Mouse (Mus musculus): ENCODE measurements around the gene Olfr497. TPM values are rescaled to one million over a fixed set of nuclear protein-coding genes. Genes with fewer than 3 reads are reported as not detected.

Olfr497 gene
- not detected for total RNA-seq (2021)
- long read RNA-seq, experiment 1 = 0 reads
- long read RNA-seq, experiment 2 = 0 reads

DNA sequence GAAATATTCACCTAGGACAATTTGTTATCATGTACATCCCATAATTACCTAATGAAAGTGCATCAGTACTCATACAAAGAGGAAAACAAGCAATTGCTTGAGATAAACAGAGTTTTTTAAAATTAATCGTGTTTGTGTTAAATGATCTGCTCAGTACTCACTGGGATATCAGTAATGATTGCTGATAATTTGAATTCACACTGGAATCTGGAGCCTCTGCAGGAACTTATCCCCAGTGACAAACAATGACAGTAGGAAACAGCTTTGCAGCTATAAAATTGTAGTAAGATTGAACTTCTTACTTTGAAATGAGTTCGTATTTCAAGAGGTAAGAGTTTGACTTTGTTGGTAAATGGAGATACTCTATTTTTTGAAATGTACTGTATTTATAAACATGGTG, at the start of gene Olfr497:
TSS of gene Olfr497 (plus strand) at position 301 of the 400 bp plus-strand sequence.
- no peak for DNase-seq (ENCODE audit: extremely low spot score in 1 of 2, low spot score in 2 of 2)
- H3K4me3 ChIP-seq = no peak within 1 kb of the TSS
- no peak within 1 kb of the TSS for H3K27ac ChIP-seq
- TF ChIP-seq CTCF (IDR thresholded peaks at IDR 0.05) = no peak
- intact Hi-C loops (cut with DNase I) = no loop called here

DNA sequence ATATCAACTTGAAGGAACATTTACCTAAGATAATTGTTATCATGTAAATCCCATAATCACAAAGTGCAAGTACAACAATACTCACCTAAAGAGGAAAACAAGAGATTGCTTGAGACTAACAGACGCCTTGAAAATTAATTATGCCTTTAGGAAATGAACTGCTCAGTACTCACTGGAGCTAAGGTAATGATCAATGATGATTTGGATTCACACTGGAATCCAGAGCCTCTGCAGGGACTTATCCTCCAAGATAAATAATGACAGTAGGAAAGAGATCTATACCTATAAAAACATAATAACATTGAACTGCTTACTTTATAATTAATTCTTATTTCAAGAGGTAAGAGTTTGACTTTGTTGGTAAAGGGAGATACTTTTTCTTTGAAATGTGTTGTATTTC, 27.4 kb upstream of the Olfr497 start, which contains the start of gene Olfr495:
TSS of gene Olfr495 (plus strand) at position 301 of the 400 bp plus-strand sequence.
- no peak for DNase-seq (ENCODE audit: extremely low spot score in 1 of 2, low spot score in 2 of 2)
- no peak for TF ChIP-seq CTCF (IDR thresholded peaks at IDR 0.05)
- no peak within 1 kb of the TSS for H3K27ac ChIP-seq
- H3K4me3 ChIP-seq = no peak within 1 kb of the TSS
- intact Hi-C loops (cut with DNase I) = no loop called here

DNA sequence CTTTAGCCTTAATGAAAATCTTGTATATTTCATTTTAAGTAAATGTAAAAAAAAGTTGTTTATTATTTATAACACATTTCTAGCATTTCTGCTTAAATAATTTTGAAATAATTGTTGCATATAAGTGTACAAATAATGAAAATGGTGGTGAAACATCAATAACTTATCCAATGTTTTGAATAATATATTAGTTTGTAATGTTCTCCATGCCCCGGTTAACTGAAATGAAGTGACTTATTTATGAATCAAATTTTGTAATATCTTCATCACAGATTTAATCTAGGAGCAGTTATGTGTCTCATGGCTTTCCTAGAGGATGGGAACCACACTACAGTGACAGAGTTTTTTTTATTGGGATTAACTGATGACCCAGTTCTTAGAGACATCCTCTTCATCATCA, 44.8 kb downstream of the Olfr497 start, which contains the start of gene Olfr498:
TSS of gene Olfr498 (plus strand) at position 301 of the 400 bp plus-strand sequence.
- Histone ChIP-seq H3K27ac (no peak within 1 kb of the TSS), H3K4me3 (no peak within 1 kb of the TSS)
- intact Hi-C loops (cut with DNase I) = no loop called here
- TF ChIP-seq CTCF (IDR thresholded peaks at IDR 0.05) = no peak
- no peak for DNase-seq (ENCODE audit: extremely low spot score in 1 of 2, low spot score in 2 of 2)

Other genes starting within 250 kb of the Olfr497 start
- gene Olfr486, start 247.7 kb upstream of the Olfr497 start, total RNA-seq (2021) = not detected
- not detected for gene Olfr487, start 205.8 kb upstream of the Olfr497 start, total RNA-seq (2021)
- gene Olfr488, start 162.1 kb upstream of the Olfr497 start, total RNA-seq (2021) = not detected
- not detected for gene Olfr490, start 131.5 kb upstream of the Olfr497 start, total RNA-seq (2021)
- not detected for gene Olfr491, start 107.0 kb upstream of the Olfr497 start, total RNA-seq (2021)
- gene Olfr492, start 96.7 kb upstream of the Olfr497 start, total RNA-seq (2021) = not detected
- not detected for gene Olfr493, start 73.4 kb upstream of the Olfr497 start, total RNA-seq (2021)
- not detected for gene Olfr494, start 55.1 kb upstream of the Olfr497 start, total RNA-seq (2021)
- not detected for gene Olfr495, start 27.3 kb upstream of the Olfr497 start, total RNA-seq (2021)
- not detected for gene Olfr498, start 44.9 kb downstream of the Olfr497 start, total RNA-seq (2021)
- gene Olfr502, start 104.6 kb downstream of the Olfr497 start, total RNA-seq (2021) = not detected
- not detected for gene Olfr503, start 124.1 kb downstream of the Olfr497 start, total RNA-seq (2021)
- gene Olfr504, start 145.4 kb downstream of the Olfr497 start, total RNA-seq (2021) = not detected
- gene Olfr506, start 190.4 kb downstream of the Olfr497 start, total RNA-seq (2021) = not detected
- not detected for gene Olfr507, start 201.4 kb downstream of the Olfr497 start, total RNA-seq (2021)
- not detected for gene Olfr508, start 209.6 kb downstream of the Olfr497 start, total RNA-seq (2021)
- not detected for gene Olfr509, start 231.5 kb downstream of the Olfr497 start, total RNA-seq (2021)
- gene Olfr510, start 246.0 kb downstream of the Olfr497 start, total RNA-seq (2021) = not detected